Mouse (Mus musculus): Measurements from ENCODE around the gene Tnrc6b. TPM values are rescaled to one million over a fixed set of nuclear protein-coding genes. Genes with fewer than 3 reads are reported as not detected.
A peak's percentile ranks its signal among the peaks of the same experiment; 100 is the strongest.

Tnrc6b gene
- polyA plus RNA-seq, 1 experiment = 40.0 TPM

GRCm38 (mm10) chr15:80915850-80916249 is 204.7 kb downstream of the Tnrc6b start:
- Histone ChIP-seq H3K9ac (ENCODE audit: low read depth, poor library complexity, severe bottlenecking) (no peak overlapping the region), H3K4me3 (ENCODE audit: low read depth, low read length) (no peak overlapping the region), H3K9me3 (replicated peaks; ENCODE audit: control insufficient read depth, insufficient read depth, low read length, poor library complexity, severe bottlenecking) (no peaks in the 10 kb centered on the region), H3K27me3 (ENCODE audit: control insufficient read depth, insufficient read depth, low read length, poor library complexity, severe bottlenecking) (no peaks in the 10 kb centered on the region), H3K36me3 (ENCODE audit: control insufficient read depth, insufficient read depth, low read length, poor library complexity, severe bottlenecking) (peaks cover 13% of the 10 kb centered on the region), H3K27ac (ENCODE audit: insufficient read depth, low read length) (no peak overlapping the region), H3K4me1 (ENCODE audit: control insufficient read depth, insufficient read depth, low read length) (no peaks in the 10 kb centered on the region)
- TF ChIP-seq CTCF (IDR thresholded peaks at IDR 0.05; ENCODE audit: low read depth, low read length) (no peak), POLR2A (IDR thresholded peaks at IDR 0.05; ENCODE audit: insufficient read depth, low read length) (no peak), EP300 (IDR thresholded peaks at IDR 0.05; ENCODE audit: insufficient read depth, low read depth, low read length) (no peak)

GRCm38 (mm10) chr15:80916621-80917020 is 205.5 kb downstream of the Tnrc6b start:
- Histone ChIP-seq H3K27ac (ENCODE audit: insufficient read depth, low read length) (no peak overlapping the region), H3K4me1 (ENCODE audit: control insufficient read depth, insufficient read depth, low read length) (no peaks in the 10 kb centered on the region), H3K27me3 (ENCODE audit: control insufficient read depth, insufficient read depth, low read length, poor library complexity, severe bottlenecking) (no peaks in the 10 kb centered on the region), H3K9me3 (replicated peaks; ENCODE audit: control insufficient read depth, insufficient read depth, low read length, poor library complexity, severe bottlenecking) (no peaks in the 10 kb centered on the region), H3K9ac (ENCODE audit: low read depth, poor library complexity, severe bottlenecking) (no peak overlapping the region), H3K36me3 (ENCODE audit: control insufficient read depth, insufficient read depth, low read length, poor library complexity, severe bottlenecking) (peaks cover 13% of the 10 kb centered on the region), H3K4me3 (ENCODE audit: low read depth, low read length) (no peak overlapping the region)
- TF ChIP-seq CTCF (IDR thresholded peaks at IDR 0.05; ENCODE audit: low read depth, low read length) = no peak
- TF ChIP-seq POLR2A (IDR thresholded peaks at IDR 0.05; ENCODE audit: insufficient read depth, low read length) = no peak
- no peak for TF ChIP-seq EP300 (IDR thresholded peaks at IDR 0.05; ENCODE audit: insufficient read depth, low read depth, low read length)

- H3K9me3 ChIP-seq (replicated peaks; ENCODE audit: control insufficient read depth, insufficient read depth, low read length, poor library complexity, severe bottlenecking) = no peaks in the 10 kb centered on the region
- H3K4me1 ChIP-seq (ENCODE audit: control insufficient read depth, insufficient read depth, low read length) = no peaks in the 10 kb centered on the region
- no peak overlapping the region for H3K4me3 ChIP-seq (ENCODE audit: low read depth, low read length)
- no peak for TF ChIP-seq EP300 (IDR thresholded peaks at IDR 0.05; ENCODE audit: insufficient read depth, low read depth, low read length)
- TF ChIP-seq CTCF (IDR thresholded peaks at IDR 0.05; ENCODE audit: low read depth, low read length) = no peak
- no peak for TF ChIP-seq POLR2A (IDR thresholded peaks at IDR 0.05; ENCODE audit: insufficient read depth, low read length)
- H3K9ac ChIP-seq (ENCODE audit: low read depth, poor library complexity, severe bottlenecking) = no peak overlapping the region
- no peak overlapping the region for H3K27ac ChIP-seq (ENCODE audit: insufficient read depth, low read length)
- H3K36me3 ChIP-seq (ENCODE audit: control insufficient read depth, insufficient read depth, low read length, poor library complexity, severe bottlenecking) = peaks cover 6% of the 10 kb centered on the region
- H3K27me3 ChIP-seq (ENCODE audit: control insufficient read depth, insufficient read depth, low read length, poor library complexity, severe bottlenecking) = no peaks in the 10 kb centered on the region
These were observed 209.2 kb downstream of the Tnrc6b start for GRCm38 (mm10) chr15:80920346-80920745.

GRCm38 (mm10) chr15:80921781-80922180 is 210.7 kb downstream of the Tnrc6b start:
- TF ChIP-seq EP300 (IDR thresholded peaks at IDR 0.05; ENCODE audit: insufficient read depth, low read depth, low read length) = no peak
- Histone ChIP-seq H3K4me1 (ENCODE audit: control insufficient read depth, insufficient read depth, low read length) (no peaks in the 10 kb centered on the region), H3K36me3 (ENCODE audit: control insufficient read depth, insufficient read depth, low read length, poor library complexity, severe bottlenecking) (peaks cover 6% of the 10 kb centered on the region)

GRCm38 (mm10) chr15:80924211-80924610 is 213.1 kb downstream of the Tnrc6b start:
- TF ChIP-seq POLR2A (IDR thresholded peaks at IDR 0.05; ENCODE audit: insufficient read depth, low read length) = no peak
- no peak for TF ChIP-seq CTCF (IDR thresholded peaks at IDR 0.05; ENCODE audit: low read depth, low read length)
- H3K9me3 ChIP-seq (replicated peaks; ENCODE audit: control insufficient read depth, insufficient read depth, low read length, poor library complexity, severe bottlenecking) = no peaks in the 10 kb centered on the region
- no peak overlapping the region for H3K4me3 ChIP-seq (ENCODE audit: low read depth, low read length)
- H3K27ac ChIP-seq (ENCODE audit: insufficient read depth, low read length) = no peak overlapping the region
- H3K9ac ChIP-seq (ENCODE audit: low read depth, poor library complexity, severe bottlenecking) = no peak overlapping the region
- no peaks in the 10 kb centered on the region for H3K27me3 ChIP-seq (ENCODE audit: control insufficient read depth, insufficient read depth, low read length, poor library complexity, severe bottlenecking)
- no peaks in the 10 kb centered on the region for H3K4me1 ChIP-seq (ENCODE audit: control insufficient read depth, insufficient read depth, low read length)
- no peaks in the 10 kb centered on the region for H3K36me3 ChIP-seq (ENCODE audit: control insufficient read depth, insufficient read depth, low read length, poor library complexity, severe bottlenecking)

More at GRCm38 (mm10) chr15:80921781-80922180, 210.7 kb downstream of the Tnrc6b start:
- Histone ChIP-seq H3K27me3 (ENCODE audit: control insufficient read depth, insufficient read depth, low read length, poor library complexity, severe bottlenecking) (no peaks in the 10 kb centered on the region), H3K9ac (ENCODE audit: low read depth, poor library complexity, severe bottlenecking) (no peak overlapping the region), H3K27ac (ENCODE audit: insufficient read depth, low read length) (no peak overlapping the region), H3K4me3 (ENCODE audit: low read depth, low read length) (no peak overlapping the region), H3K9me3 (replicated peaks; ENCODE audit: control insufficient read depth, insufficient read depth, low read length, poor library complexity, severe bottlenecking) (no peaks in the 10 kb centered on the region)

GRCm38 (mm10) chr15:80928811-80929355 is 217.8 kb downstream of the Tnrc6b start:
- Histone ChIP-seq H3K9me3 (replicated peaks; ENCODE audit: control insufficient read depth, insufficient read depth, low read length, poor library complexity, severe bottlenecking) (no peaks in the 10 kb centered on the region), H3K4me1 (ENCODE audit: control insufficient read depth, insufficient read depth, low read length) (no peaks in the 10 kb centered on the region), H3K9ac (ENCODE audit: low read depth, poor library complexity, severe bottlenecking) (peak overlapping the region; percentile 46; the same call in 1 of the 2 replicates), H3K4me3 (ENCODE audit: low read depth, low read length) (peak overlapping the region; percentile 45), H3K36me3 (ENCODE audit: control insufficient read depth, insufficient read depth, low read length, poor library complexity, severe bottlenecking) (no peaks in the 10 kb centered on the region), H3K27ac (ENCODE audit: insufficient read depth, low read length) (no peak overlapping the region), H3K27me3 (ENCODE audit: control insufficient read depth, insufficient read depth, low read length, poor library complexity, severe bottlenecking) (no peaks in the 10 kb centered on the region)
- TF ChIP-seq EP300 (IDR thresholded peaks at IDR 0.05; ENCODE audit: insufficient read depth, low read depth, low read length) (peak; percentile 59; the same call in 1 of the 2 replicates), CTCF (IDR thresholded peaks at IDR 0.05; ENCODE audit: low read depth, low read length) (no peak)

Measured in ES-Bruce4 (cell line).